Mouse (Mus musculus): ENCODE measurements around the gene Dkk3. TPM values are rescaled to one million over a fixed set of nuclear protein-coding genes. Genes with fewer than 3 reads are reported as not detected.

The Dkk3 gene
- polyA plus RNA-seq, 1 experiment: 144 TPM

DNA sequence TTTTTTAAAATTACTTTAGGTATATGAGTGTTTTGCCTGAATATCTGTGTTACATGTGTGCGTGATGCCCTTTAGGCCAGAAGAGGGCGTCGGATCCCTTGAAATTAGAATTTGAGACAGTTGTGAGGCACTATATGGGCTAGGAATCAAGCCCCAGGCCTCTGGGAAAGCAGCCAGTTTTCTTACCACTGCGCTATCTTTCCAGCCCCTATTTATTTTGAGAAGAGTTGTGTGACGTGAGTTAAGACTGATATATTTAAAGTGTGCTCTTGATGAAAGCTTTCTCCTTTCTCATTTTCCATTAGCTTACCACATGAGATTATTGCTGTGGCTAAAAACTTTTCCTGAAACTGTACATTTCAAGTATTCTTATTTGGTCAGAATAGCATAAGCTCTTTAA, 84.0 kb downstream of the Dkk3 start:
- Histone ChIP-seq H3K4me3 (ENCODE audit: insufficient read depth, low read length) (no peak overlapping the region), H3K27ac (ENCODE audit: insufficient read depth, low read length) (no peak overlapping the region), H3K4me1 (ENCODE audit: control insufficient read depth, insufficient read depth, low read length) (no peaks in the 10 kb centered on the region)
- TF ChIP-seq POLR2A (IDR thresholded peaks at IDR 0.05; ENCODE audit: extremely low read depth, insufficient read depth, low read length) (no peak), CTCF (IDR thresholded peaks at IDR 0.05; ENCODE audit: extremely low read depth, insufficient read depth, low read length) (no peak)

Other genes with a start within 250 kb of the Dkk3 start
- 32.8 and 34.9 TPM in 2 replicates for gene Usp47, start 135.6 kb downstream of the Dkk3 start, polyA plus RNA-seq (2012; rRNA removed)
- gene Mical2, start 66.8 kb upstream of the Dkk3 start, polyA plus RNA-seq (2012; rRNA removed): 371 and 405 TPM in 2 replicates

Measured in cortical plate, adult 2 months (tissue).